23 mouse cellular contexts compared by ENCODE assay signal in the genomic region with DNA sequence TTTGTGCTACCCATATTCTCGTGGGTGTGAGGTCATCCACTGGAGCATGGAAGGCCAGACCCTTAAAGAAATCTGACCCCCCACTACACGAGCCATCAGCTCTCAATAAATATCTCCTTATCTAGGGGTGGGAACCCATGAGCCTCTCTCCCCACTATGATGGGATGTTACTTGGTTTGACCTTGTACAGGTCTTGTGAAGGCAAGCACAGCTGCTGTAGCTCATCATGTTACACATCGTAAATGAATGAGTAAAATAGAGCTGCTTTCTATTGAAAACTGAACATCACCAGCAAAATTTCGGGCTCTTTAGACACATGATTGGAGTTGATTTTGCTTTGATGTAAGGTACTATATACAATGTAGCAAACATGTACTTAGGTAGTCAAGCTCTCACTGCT.
DNase-seq lines count a peak whose midpoint lies in the region; ATAC-seq and TF ChIP-seq lines count a peak whose summit lies in the region.
"Had no signal": no experiment of that assay in that cellular context is flagged by ENCODE, and none has a peak within 500 bp of the region (broad histone marks: within the 10 kb centered on the region; RNA-seq: fewer than 3 reads in every experiment).

No protein-coding gene starts in this region.

- H3K4me2 ChIP-seq in kidney, embryonic 14.5 days (replicated peaks; ENCODE audit: low read depth, low read length), result no peak overlapping the region
- no peak overlapping the region for H3K4me2 ChIP-seq in myocyte (ENCODE audit: low read depth)

- TF ChIP-seq POLR2A in myocyte (IDR thresholded peaks at IDR 0.05; ENCODE audit: insufficient read length, low read depth), result no peak

- no peak overlapping the region for H3K9ac ChIP-seq in kidney, embryonic 14.5 days (ENCODE audit: low read depth, low read length)

- H3K79me3 ChIP-seq in C2C12 (ENCODE audit: low read depth), result no peaks in the 10 kb centered on the region

- no peak overlapping the region for H3K4me3 ChIP-seq in kidney, embryonic 14.5 days (ENCODE audit: low read length)
- no peak overlapping the region for H3K4me3 ChIP-seq in C2C12 (ENCODE audit: insufficient read depth, poor library complexity, severe bottlenecking)
- H3K4me3 ChIP-seq in limb, embryonic 10.5 days, result no peak overlapping the region
- no peak overlapping the region for H3K4me3 ChIP-seq in myocyte

- H3K79me2 ChIP-seq in C2C12 (ENCODE audit: control insufficient read depth, insufficient read depth) (no peaks in the 10 kb centered on the region), myocyte (ENCODE audit: control insufficient read depth, insufficient read depth) (no peaks in the 10 kb centered on the region)

- DNase-seq in kidney, adult 11 months, result no peak
- no peak for DNase-seq in limb, embryonic 10.5 days (ENCODE audit: low spot score)
- DNase-seq in spleen, postnatal 36 days (ENCODE audit: low spot score in 2 of 2), result no peak
- DNase-seq in cerebellum, postnatal 36 days, result no peak
- DNase-seq: adrenal gland, adult 2 months; adrenal gland, adult 8-10 months; adrenal gland, postnatal 10 days; adrenal gland, postnatal 14 days; adrenal gland, postnatal 25 days; adrenal gland, postnatal 36 days; B cell, adult 2 months; cerebellum, adult 11 months; cerebellum, adult 11-12 months; cerebellum, adult 18-20 months had no signal

- no peaks in the 10 kb centered on the region for H3K9me3 ChIP-seq in kidney, embryonic 14.5 days (ENCODE audit: control insufficient read depth, low read length)
- H3K9me3 ChIP-seq in limb, embryonic 10.5 days (replicated peaks), result no peaks in the 10 kb centered on the region
- H3K9me3 ChIP-seq: G1E had no signal

- ATAC-seq in kidney, embryonic 14.5 days (ENCODE audit: low FRiP score, low TSS enrichment), result peak; percentile 59; the same call in 1 of the 2 replicates
- ATAC-seq in erythroid progenitor cell, adult 5-6 weeks (replicated peaks; ENCODE audit: low FRiP score, poor library complexity, severe bottlenecking), result no peak
- ATAC-seq: activated CD4-positive, CD25-positive, alpha-beta regulatory T cell, adult 4 months; CD4-positive, CD25-positive, alpha-beta regulatory T cell, adult 4 months; Patski had no signal

- H3K27me3 ChIP-seq in kidney, embryonic 14.5 days (ENCODE audit: control insufficient read depth, insufficient read depth, low read length), result no peaks in the 10 kb centered on the region
- H3K27me3 ChIP-seq in C2C12 (ENCODE audit: control insufficient read depth, insufficient read depth, insufficient read length) (no peaks in the 10 kb centered on the region), myocyte (ENCODE audit: control insufficient read depth, insufficient read depth, insufficient read length) (no peaks in the 10 kb centered on the region)
- no peaks in the 10 kb centered on the region for H3K27me3 ChIP-seq in limb, embryonic 10.5 days (ENCODE audit: low read depth, poor library complexity, severe bottlenecking)
- H3K27me3 ChIP-seq: CH12.LX, Patski had no signal

- H3K27ac ChIP-seq in kidney, embryonic 14.5 days (ENCODE audit: low read depth, low read length), result no peak overlapping the region
- H3K27ac ChIP-seq in limb, embryonic 10.5 days, result 0 out of 2 replicates have a peak overlapping the region, but pooled peaks have one; percentile 36

- no peak overlapping the region for H3ac ChIP-seq in C2C12 (ENCODE audit: control insufficient read depth, insufficient read length, low read depth)
- H3ac ChIP-seq in myocyte (ENCODE audit: control insufficient read depth, insufficient read length), result no peak overlapping the region

- H3K36me3 ChIP-seq in kidney, embryonic 14.5 days (ENCODE audit: control insufficient read depth, insufficient read depth, low read length), result no peaks in the 10 kb centered on the region
- no peaks in the 10 kb centered on the region for H3K36me3 ChIP-seq in C2C12 (ENCODE audit: control insufficient read depth, insufficient read depth)
- no peaks in the 10 kb centered on the region for H3K36me3 ChIP-seq in limb, embryonic 10.5 days
- no peaks in the 10 kb centered on the region for H3K36me3 ChIP-seq in myocyte (ENCODE audit: control insufficient read depth, insufficient read depth)
- H3K36me3 ChIP-seq: G1E had no signal

- 41% methylated on average over 4 of the region's 4 CpGs for WGBS in kidney, embryonic 14.5 days
- WGBS in limb, embryonic 10.5 days, result 54% methylated on average over 4 of the region's 4 CpGs

- H3K4me1 ChIP-seq in kidney, embryonic 14.5 days (ENCODE audit: control insufficient read depth, insufficient read depth, low read length), result no peaks in the 10 kb centered on the region
- H3K4me1 ChIP-seq in limb, embryonic 10.5 days, result peaks cover 23% of the 10 kb centered on the region

- TF ChIP-seq CTCF in C2C12 (IDR thresholded peaks at IDR 0.05; ENCODE audit: control insufficient read depth, insufficient read depth, insufficient read length), result no peak

TF ChIP-seq in C2C12, 6 proteins besides CTCF, POLR2A, EP300 and RAD21:
- TF ChIP-seq MYOD1 (IDR thresholded peaks at IDR 0.05; ENCODE audit: control insufficient read depth, insufficient read length, low read depth) (peak; percentile 13), MYOG (IDR thresholded peaks at IDR 0.05; ENCODE audit: control insufficient read depth, extremely low read depth, insufficient read length) (no peak)

TF ChIP-seq in myocyte, 11 proteins besides CTCF, POLR2A, EP300 and RAD21:
- TF ChIP-seq CEBPB (IDR thresholded peaks at IDR 0.05; ENCODE audit: insufficient read depth, poor library complexity, severe bottlenecking) (no peak), TCF12 (IDR thresholded peaks at IDR 0.05; ENCODE audit: insufficient read depth, poor library complexity, severe bottlenecking) (no peak), POLR2AphosphoS2 (IDR thresholded peaks at IDR 0.05; ENCODE audit: insufficient read length, low read depth) (no peak), SRF (IDR thresholded peaks at IDR 0.05; ENCODE audit: control insufficient read depth, insufficient read length, low read depth) (no peak), MAX (IDR thresholded peaks at IDR 0.05; ENCODE audit: low read depth) (no peak), MYOG (IDR thresholded peaks at IDR 0.05; ENCODE audit: control insufficient read depth in 1 of 3, insufficient read depth in 1 of 3, insufficient read length in 2 of 3, low read depth in 2 of 3) (no peak), MYOD1 (IDR thresholded peaks at IDR 0.05; ENCODE audit: control insufficient read depth in 1 of 3, insufficient read length in 2 of 3, low read depth in 2 of 3) (peak in 2 of 3 experiments; percentile 51 to 60), TCF3 (IDR thresholded peaks at IDR 0.05; ENCODE audit: insufficient read length, low read depth) (no peak)
TF ChIP-seq in myocyte: peak in this region for 1.
